Mouse (Mus musculus) G1E (cell line): ENCODE results near the gene Grn.

Source experiments
- CTCF ChIP-seq: IDR thresholded peaks from 2 replicates; pipeline ENCODE4 v1.5.1; 2012; ENCODE audit warnings: low read depth, low read length, inconsistent platforms, mixed read lengths
- GATA1 ChIP-seq: IDR thresholded peaks from 2 replicates; pipeline ENCODE4 v1.6.1; 2012; ENCODE audit warnings: borderline replicate concordance, low read length, inconsistent platforms, mixed read lengths
- GATA2 ChIP-seq: IDR thresholded peaks from 2 replicates; pipeline ENCODE4 v1.6.1; 2012; ENCODE audit warnings: low read depth, low read length, inconsistent platforms, borderline replicate concordance
- POLR2AphosphoS5 ChIP-seq: IDR thresholded peaks from 2 replicates; pipeline ENCODE4 v1.6.1; 2012; ENCODE audit warnings: low read depth, low read length, inconsistent platforms; ENCODE audit not compliant: insufficient replicate concordance
- TAL1 ChIP-seq: conservative IDR thresholded peaks from 2 replicates; pipeline ENCODE4 v1.6.1; 2012; ENCODE audit warnings: low read depth, low read length, inconsistent platforms, mixed read lengths

GRCm38 (mm10) chr11:102461764-102462163 lies 31.6 kb downstream of the Grn start:
- TF ChIP-seq CTCF (no peak), GATA1 (no peak), TAL1 (no peak), GATA2 (no peak), POLR2AphosphoS5 (no peak)
